Mouse (Mus musculus): ENCODE measurements around the gene Sphk2.
A peak's percentile ranks its signal among the peaks of the same experiment; 100 is the strongest.

The Sphk2 gene

DNA sequence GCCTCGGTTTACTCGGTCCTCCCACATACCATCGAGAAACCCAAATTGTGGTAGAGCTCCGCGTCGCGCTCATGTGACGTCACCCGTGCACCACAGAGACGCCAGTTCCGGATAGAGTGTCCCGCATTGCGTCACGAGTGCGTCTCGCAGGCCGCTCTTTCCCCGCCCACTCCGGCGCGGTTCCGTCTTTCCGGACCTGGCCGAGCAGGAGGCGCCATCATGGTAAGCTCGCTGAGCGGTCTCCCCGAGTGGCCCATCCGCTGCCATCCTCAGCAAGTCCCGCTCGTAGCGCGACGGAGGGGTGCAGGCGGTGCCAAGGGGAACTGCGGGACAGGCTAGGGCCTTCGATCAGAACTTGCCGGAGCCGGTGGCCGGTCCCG lies at the start of gene Sphk2:
TSS of gene Sphk2 (minus strand) at position 85 of the 380 bp plus-strand sequence.
- peak; percentile 98 to 99 for DNase-seq (ENCODE audit: low read depth in 2 of 2, low spot score in 2 of 2)

DNA sequence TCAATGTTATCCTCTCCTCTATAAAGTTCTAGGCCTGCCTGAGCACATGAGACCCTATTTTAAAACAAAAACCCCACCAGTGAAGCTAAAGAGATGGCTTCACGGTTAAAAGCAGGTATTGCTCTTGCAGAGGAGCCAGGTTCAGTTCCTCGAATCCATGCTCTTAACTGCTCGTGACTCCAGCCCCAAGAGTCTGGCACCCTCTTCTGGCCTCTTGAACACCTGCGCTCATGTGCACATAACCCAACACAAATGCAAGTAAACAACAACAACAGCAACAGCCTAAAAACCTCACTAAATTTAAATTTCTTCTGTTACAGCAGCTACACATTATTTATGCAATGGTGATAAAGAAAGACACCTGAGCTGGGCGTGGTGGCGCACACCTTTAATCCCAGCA lies 49.7 kb upstream of the Sphk2 start:
- no peak for DNase-seq (ENCODE audit: low read depth in 2 of 2, low spot score in 2 of 2)

GRCm38 (mm10) chr7:45766764-45767163 lies 49.0 kb upstream of the Sphk2 start:
- no peak for DNase-seq (ENCODE audit: low read depth in 2 of 2, low spot score in 2 of 2)

GRCm38 (mm10) chr7:45765995-45766394 lies 48.2 kb upstream of the Sphk2 start:
- no peak for DNase-seq (ENCODE audit: low read depth in 2 of 2, low spot score in 2 of 2)

DNA sequence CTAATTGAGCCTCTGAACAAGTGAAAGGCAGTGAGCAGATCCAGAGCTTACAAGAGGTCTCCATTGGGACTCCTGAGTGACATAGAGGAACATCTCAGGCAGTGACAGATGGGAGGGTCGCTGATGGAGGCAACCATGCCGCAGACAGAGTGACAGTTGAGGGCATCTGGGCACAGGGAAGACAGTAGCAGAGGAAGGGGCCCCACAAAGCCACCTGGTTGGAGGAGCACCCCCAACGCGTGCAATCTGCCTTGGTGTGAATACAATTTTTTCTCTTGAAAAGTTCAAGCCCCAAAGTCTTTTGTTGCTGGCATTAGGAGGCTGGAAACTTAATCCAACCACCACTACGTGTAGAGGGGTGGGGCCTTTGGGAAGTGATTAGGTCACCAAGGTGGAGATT lies 42.3 kb upstream of the Sphk2 start:
- no peak for DNase-seq (ENCODE audit: low read depth in 2 of 2, low spot score in 2 of 2)

GRCm38 (mm10) chr7:45759400-45759799 lies 41.6 kb upstream of the Sphk2 start:
- DNase-seq (ENCODE audit: low read depth in 2 of 2, low spot score in 2 of 2), result no peak

GRCm38 (mm10) chr7:45755703-45756102 lies 37.9 kb upstream of the Sphk2 start:
- DNase-seq (ENCODE audit: low read depth in 2 of 2, low spot score in 2 of 2), result no peak

DNA sequence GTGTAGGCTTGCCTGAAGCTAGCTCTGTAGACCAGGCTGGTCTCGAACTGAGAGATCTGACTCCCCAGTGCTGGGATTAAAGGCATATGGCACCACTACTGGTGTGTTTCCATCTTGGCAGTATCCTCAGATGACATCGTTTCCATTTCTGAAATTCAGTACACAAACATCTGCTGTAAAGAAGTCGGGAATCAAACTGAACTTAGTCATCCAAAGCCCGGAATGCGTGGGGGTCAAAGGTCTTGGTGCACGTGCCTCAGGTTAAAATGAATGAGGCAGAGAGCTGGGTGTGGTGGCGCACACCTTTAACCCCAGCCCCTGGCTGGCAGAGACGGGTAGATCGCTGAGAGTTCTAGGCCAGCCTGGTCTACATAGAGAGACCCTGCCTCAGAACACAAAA lies 32.4 kb upstream of the Sphk2 start:
- DNase-seq (ENCODE audit: low read depth in 2 of 2, low spot score in 2 of 2), result no peak

GRCm38 (mm10) chr7:45749401-45749800 lies 31.6 kb upstream of the Sphk2 start:
- DNase-seq (ENCODE audit: low read depth in 2 of 2, low spot score in 2 of 2), result no peak

DNA sequence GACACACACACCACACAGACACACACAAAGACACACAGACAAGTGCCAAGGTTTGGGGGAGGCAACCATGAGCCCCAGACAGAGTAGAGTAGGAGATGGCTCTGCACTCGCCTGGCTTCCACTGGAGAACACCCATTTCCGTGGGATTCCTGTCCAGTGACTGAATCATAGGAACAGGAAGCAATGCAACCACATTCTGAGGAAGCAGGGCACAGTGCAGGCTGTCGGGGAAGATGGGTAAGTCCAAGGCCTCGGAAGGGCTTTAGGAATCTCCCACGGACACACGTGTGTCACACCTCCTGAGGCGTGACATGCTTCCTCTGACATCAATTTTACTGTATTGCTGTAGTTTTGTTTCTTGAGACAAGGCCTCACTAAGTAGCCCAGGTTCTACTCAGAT lies 30.3 kb upstream of the Sphk2 start:
- DNase-seq (ENCODE audit: low read depth in 2 of 2, low spot score in 2 of 2), result no peak

GRCm38 (mm10) chr7:45747450-45747849 lies 29.6 kb upstream of the Sphk2 start:
- no peak for DNase-seq (ENCODE audit: low read depth in 2 of 2, low spot score in 2 of 2)

GRCm38 (mm10) chr7:45746518-45746917 lies 28.7 kb upstream of the Sphk2 start:
- DNase-seq (ENCODE audit: low read depth in 2 of 2, low spot score in 2 of 2), result no peak

DNA sequence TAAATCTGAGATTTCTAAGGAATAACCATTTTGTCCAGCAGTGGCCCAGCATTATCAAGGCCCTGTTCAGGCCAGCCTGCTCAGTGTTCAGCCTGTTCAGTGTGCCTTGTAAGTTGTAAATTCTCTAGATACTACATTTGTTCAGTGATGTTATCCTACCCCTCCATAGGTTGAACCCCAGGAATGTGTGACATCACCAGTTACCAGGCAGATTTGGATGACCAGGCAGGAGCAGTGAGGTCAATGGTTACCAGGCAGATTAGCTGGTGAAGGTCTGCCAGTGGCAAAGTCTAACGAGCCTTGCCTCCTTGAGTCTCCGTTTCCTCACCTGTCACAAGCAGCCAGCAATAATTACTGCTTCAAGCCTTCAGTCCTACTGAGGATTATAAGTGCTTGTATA lies 26.6 kb upstream of the Sphk2 start:
- peak; percentile 22 to 50 for DNase-seq (ENCODE audit: low read depth in 2 of 2, low spot score in 2 of 2)

- DNase-seq (ENCODE audit: low read depth in 2 of 2, low spot score in 2 of 2), result peak; percentile 50 to 62
Observed at GRCm38 (mm10) chr7:45742338-45742737, 24.5 kb upstream of the Sphk2 start.

DNA sequence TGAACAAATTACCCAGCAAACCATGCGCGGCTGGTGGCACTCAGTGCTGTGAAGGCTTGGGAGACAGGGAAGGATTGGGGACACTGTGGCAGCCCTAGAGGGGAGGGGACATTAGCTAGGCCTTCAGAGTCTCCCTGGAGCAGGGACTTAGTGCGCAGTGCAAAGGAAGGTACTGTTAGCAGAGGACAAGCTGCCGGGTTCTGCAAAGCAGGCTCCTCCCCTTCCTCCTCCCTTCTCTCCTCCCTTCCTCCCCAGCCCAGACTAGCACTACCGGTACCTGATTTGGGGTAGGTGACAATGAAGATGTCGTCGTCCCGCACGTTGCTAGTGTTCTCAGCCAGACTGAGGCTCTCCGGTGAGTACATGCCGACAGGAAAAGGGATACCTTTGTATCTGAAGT lies 24.0 kb upstream of the Sphk2 start:
- peak in 1 of 2 experiments; percentile 30 for DNase-seq (ENCODE audit: low read depth in 2 of 2, low spot score in 2 of 2)

DNA sequence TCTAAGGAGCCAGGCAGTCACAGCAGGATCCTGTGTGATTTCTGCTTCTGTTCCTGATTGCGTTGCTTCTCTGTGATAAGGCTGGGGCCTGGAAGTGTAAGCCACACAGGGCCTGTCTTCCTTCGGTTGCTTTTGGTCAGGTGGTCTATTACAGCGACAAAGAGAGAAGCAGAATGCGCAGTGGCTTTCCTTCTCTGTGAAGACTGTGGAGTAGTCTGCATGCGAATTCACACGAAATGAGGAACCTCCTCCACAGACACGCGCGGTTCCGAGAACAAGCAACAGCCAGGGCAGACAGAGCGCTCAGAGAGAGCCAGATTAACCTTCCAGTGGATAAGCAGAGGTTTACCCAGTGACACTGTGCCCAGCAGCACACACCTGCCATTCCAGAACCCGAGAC lies 23.5 kb upstream of the Sphk2 start:
- DNase-seq (ENCODE audit: low read depth in 2 of 2, low spot score in 2 of 2), result no peak

DNA sequence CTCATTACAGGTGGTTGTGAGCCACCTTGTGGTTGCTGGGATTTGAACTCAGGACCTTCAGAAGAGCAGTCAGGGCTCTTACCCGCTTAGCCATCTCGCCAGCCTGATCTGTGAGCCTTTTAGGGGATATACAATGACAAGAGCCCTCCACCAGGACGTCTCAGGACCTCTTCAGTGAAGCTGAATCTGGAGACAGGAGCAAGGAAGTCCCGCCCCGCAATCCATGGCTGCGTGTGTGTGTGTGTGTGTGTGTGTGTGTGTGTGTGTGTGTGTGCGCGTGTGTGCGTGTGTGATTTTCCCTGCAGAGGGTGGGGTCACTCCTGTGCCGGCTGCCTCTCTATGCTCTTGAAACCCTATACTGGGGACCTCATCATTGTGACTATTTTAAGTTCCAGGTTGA lies 22.0 kb upstream of the Sphk2 start:
- no peak for DNase-seq (ENCODE audit: low read depth in 2 of 2, low spot score in 2 of 2)

DNA sequence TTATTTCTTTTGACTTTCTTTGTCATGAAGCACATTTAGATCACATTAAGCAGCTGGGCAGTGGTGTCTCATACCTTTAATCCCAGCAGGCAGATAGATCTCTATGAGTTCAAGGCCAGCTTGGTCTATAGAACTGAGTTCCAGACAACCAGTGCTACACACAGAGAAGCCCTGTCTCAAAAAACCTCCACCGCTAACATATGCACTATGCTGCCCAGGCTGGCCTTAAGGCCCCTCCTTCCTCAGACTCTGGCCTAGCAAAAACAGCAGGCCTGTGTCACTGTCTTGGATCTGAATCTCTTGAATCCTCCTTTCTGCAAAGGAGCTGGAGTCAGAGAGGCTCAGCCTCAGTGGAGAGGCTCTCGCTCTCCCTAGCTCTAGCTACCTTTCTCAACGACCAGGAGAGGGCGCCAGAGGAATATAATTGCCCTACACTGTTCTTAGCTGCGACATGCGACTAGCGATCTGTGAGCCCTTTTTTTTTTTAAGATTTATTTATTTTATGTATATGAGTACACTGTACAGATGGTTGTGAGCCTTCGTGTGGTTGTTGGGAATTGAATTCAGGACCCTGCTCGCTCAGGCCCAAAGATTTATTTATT lies 21.5 kb upstream of the Sphk2 start:
- DNase-seq (ENCODE audit: low read depth in 2 of 2, low spot score in 2 of 2), result peak; percentile 81 to 84

- peak; percentile 68 to 83 for DNase-seq (ENCODE audit: low read depth in 2 of 2, low spot score in 2 of 2)
Observed at GRCm38 (mm10) chr7:45733477-45733876, 15.7 kb upstream of the Sphk2 start.

GRCm38 (mm10) chr7:45730727-45731431 lies 13.1 kb upstream of the Sphk2 start:
- DNase-seq (ENCODE audit: low read depth in 2 of 2, low spot score in 2 of 2), result no peak

GRCm38 (mm10) chr7:45727625-45728024 lies 9.8 kb upstream of the Sphk2 start:
- DNase-seq (ENCODE audit: low read depth in 2 of 2, low spot score in 2 of 2), result no peak

DNA sequence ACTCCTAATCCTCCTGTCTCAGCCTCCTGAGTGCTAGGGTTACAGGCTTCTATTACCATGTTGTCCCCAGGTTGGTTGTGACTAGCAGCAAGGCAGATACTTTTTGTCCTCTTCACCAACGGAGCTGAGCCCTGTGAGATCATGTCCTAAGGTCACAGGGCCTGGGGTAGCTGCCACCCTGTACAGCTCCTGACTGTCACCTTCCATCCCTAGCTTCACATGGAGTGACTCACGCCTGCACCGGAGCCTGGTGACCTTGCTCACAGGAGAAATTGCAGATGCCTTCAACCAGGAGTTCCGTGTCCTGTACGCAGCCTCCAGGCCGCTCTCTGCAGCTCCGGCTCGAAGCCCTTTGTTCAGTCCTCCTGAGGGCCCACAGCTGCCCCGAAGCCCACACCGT lies 8.6 kb upstream of the Sphk2 start:
- DNase-seq (ENCODE audit: low read depth in 2 of 2, low spot score in 2 of 2), result no peak

GRCm38 (mm10) chr7:45725713-45726112 lies 7.9 kb upstream of the Sphk2 start, which contains the start of gene Spaca4:
Spaca4 (minus strand) TSS chr7:45725813.
- DNase-seq (ENCODE audit: low read depth in 2 of 2, low spot score in 2 of 2), result no peak
